Mouse (Mus musculus) heart, embryonic 10.5 days (tissue): ENCODE data around the gene Gm21983. TPM values are rescaled to one million over a fixed set of nuclear protein-coding genes. Genes with fewer than 3 reads are reported as not detected.

Source experiments
- DNase-seq: peaks from one replicate; pipeline ENCODE4 v3.0.0-alpha.2; 2017; ENCODE audit warnings: low spot score
- H3K27ac ChIP-seq: fragments of 300-500 bp; sonication (generic); 2 replicates; pipeline ENCODE4 v1.5.1; 2016; ENCODE audit warnings: mild to moderate bottlenecking
- H3K27me3 ChIP-seq: fragments of 300-500 bp; sonication (generic); 2 replicates; pipeline ENCODE4 v1.6.1; 2016; ENCODE audit warnings: mild to moderate bottlenecking; ENCODE audit not compliant: poor library complexity, insufficient read depth, severe bottlenecking
- H3K36me3 ChIP-seq: fragments of 300-500 bp; sonication (generic); 2 replicates; pipeline ENCODE4 v1.6.1; 2016; ENCODE audit warnings: mild to moderate bottlenecking, moderate library complexity
- H3K4me1 ChIP-seq: fragments of 300-500 bp; sonication (generic); 2 replicates; pipeline ENCODE4 v1.6.1; 2016; ENCODE audit warnings: mild to moderate bottlenecking
- H3K4me3 ChIP-seq: fragments of 300-500 bp; sonication (generic); 2 replicates; pipeline ENCODE4 v1.5.1; 2016; ENCODE audit warnings: mild to moderate bottlenecking, moderate library complexity
- H3K9me3 ChIP-seq: fragments of 300-500 bp; sonication (generic); 2 replicates; pipeline ENCODE4 v1.6.1; 2016; ENCODE audit warnings: mild to moderate bottlenecking, moderate library complexity
- WGBS: fragments of 180-500 bp; shearing (Covaris S2); methylation state at CpG from one replicate; pipeline ENCODE4 v1.1.7; 2016; 5-methylcytosine and 5-hydroxymethylcytosine counted together
- polyA plus RNA-seq: library from polyadenylated mRNA; unstranded; fragments of >200 nt; fragmentation: Nextera tagmentation; extraction: Ambion mirVana; gene quantifications from 2 replicates; pipeline ENCODE4 v1.2.1, GENCODE M21; 2016

The Gm21983 gene
- polyA plus RNA-seq, 1 experiment from 2014 or later: not detected

DNA sequence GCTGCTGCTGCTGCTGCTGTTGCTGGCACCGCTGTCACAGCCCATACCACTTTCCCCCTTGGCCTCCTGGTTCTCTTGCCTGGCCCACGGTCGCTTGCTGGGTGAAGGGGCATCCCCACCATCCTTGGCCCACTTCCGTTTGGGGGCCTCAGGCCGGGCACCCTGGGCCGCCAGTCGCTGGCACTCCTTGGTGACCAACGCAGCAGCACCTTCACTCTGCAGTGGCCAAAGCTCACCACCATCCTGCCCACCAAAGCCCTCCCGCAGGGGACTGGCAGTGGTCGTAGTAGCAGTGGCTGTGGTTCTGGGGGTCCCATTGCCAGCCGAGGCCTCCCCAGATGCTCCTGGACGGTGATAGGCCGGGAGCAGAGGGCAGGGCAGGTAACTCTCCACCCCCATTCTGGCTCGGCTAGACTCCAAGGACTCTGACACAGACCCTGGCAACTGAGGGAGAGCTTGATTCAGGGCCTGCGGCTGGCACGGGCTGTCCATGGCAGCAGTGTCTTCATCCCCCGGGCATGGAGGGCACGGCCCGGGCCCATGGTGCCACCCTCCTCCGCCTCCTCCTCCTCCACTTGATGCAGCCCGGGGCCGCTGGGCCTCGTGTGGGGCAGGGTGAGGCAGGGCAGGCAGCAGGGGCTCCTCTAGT is 15.8 kb downstream of the Gm21983 start:
- DNase-seq: no peak
- Histone ChIP-seq H3K27ac (peak overlapping the region; percentile 98), H3K27me3 (no peaks in the 10 kb centered on the region), H3K4me3 (peak overlapping the region; percentile 80), H3K4me1 (peaks cover 53% of the 10 kb centered on the region), H3K36me3 (peaks cover 46% of the 10 kb centered on the region), H3K9me3 (no peaks in the 10 kb centered on the region)
- WGBS: 75% methylated on average over 23 of the region's 23 CpGs

DNA sequence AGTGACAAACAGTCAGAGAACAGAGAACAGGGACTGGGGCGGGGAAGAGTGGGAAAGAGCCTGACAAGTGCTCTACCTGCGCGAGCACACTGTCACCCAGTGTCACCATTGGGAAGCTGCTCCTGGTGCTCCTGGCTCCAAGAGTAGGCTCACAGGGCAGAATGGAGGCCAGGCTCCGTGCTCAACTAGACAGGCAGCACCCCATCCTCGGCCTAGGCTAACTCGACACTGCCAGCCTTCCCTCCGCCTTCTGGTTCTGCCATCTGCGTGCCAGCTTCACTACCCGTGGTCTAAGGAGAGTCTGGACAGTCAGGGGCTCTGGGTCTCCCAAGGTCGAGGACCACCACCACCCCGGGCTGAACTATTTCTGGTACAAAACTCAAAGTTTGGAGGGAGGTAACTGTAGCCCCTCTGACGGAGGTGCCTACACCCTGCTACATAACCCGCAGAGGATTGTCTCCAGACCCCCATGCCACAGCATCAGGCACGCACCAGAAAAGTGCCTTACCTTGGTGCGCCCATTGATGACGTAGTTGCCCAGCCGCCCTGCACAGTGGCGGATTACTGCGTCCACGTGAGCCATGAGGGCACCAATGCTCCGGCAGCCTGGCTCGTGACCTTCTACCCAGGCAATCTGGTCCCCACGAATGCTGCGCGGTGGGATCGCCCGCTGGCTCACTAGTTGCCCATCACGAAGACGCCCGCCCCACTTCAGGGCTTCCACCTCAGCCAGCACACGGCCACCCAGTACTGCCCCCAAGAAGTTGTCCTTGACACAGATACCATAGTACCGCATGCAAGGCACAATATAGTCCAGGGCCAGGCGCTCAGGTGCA is 16.6 kb downstream of the Gm21983 start:
- WGBS: 73% methylated on average over 33 of the region's 33 CpGs
- Histone ChIP-seq H3K36me3 (peaks cover 52% of the 10 kb centered on the region), H3K27me3 (no peaks in the 10 kb centered on the region), H3K4me1 (peaks cover 57% of the 10 kb centered on the region), H3K9me3 (no peaks in the 10 kb centered on the region), H3K27ac (no peak overlapping the region), H3K4me3 (peak overlapping the region; percentile 80)
- no peak for DNase-seq

DNA sequence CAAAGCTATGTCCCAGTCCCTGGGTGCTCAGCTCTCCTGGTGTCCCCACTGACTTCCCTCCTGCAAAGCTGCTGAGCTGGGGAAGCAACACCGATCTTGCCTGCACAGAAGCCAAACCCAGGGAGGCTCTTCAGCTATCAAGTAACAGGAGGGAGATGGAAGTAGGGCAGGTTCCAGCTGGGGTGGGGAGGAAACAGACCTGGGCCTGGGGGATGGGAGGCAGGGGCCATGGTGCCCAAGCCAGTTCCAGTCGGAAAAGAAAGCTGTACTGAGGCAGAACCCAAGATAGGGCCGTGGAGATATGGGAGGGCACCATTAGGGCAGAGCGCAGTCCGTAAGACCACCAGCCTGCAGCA is 17.5 kb downstream of the Gm21983 start:
- H3K27ac ChIP-seq: no peak overlapping the region
- WGBS: 63% methylated on average over 5 of the region's 5 CpGs
- H3K9me3 ChIP-seq: no peaks in the 10 kb centered on the region
- H3K4me1 ChIP-seq: peaks cover 57% of the 10 kb centered on the region
- H3K4me3 ChIP-seq: peak overlapping the region; percentile 27; the same call in 1 of the 2 replicates
- no peak for DNase-seq
- H3K36me3 ChIP-seq: peaks cover 58% of the 10 kb centered on the region
- no peaks in the 10 kb centered on the region for H3K27me3 ChIP-seq

DNA sequence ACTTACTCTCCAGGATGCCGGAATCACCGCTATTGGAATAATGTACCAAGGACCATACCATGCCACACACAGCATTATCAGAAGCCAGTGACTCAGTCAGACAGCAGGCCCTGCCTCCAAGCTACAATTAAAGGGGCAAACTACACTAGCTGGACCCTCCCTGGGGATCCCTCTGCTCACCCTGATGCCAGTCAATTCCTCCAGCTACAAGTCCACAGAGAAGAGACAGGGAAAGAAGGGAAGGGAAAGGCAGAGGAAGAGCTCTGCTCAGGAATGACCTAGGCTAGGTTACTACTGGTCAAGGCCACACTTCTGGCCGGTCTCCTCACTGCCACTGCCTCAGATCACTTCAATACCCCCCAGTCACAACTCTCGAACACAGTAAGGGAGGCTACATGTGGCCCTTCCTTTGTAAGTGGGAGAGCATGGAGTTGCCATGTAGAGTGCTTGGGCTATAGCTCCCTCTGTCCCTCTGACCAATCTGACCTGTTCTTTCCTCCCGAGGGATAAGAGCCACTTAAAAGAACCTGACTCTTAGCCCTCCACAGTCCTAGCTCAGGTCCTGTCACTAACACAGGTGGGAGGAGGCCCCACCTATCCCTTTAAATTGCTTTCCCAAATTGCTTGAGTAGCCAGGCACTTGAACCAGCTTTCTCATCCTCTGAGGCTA is 18.0 kb downstream of the Gm21983 start:
- Histone ChIP-seq H3K4me3 (peak overlapping the region; percentile 27), H3K27me3 (no peaks in the 10 kb centered on the region), H3K9me3 (no peaks in the 10 kb centered on the region), H3K4me1 (peaks cover 56% of the 10 kb centered on the region), H3K36me3 (peaks cover 63% of the 10 kb centered on the region), H3K27ac (no peak overlapping the region)
- no peak for DNase-seq
- WGBS: 81% methylated on average over 5 of the region's 5 CpGs

DNA sequence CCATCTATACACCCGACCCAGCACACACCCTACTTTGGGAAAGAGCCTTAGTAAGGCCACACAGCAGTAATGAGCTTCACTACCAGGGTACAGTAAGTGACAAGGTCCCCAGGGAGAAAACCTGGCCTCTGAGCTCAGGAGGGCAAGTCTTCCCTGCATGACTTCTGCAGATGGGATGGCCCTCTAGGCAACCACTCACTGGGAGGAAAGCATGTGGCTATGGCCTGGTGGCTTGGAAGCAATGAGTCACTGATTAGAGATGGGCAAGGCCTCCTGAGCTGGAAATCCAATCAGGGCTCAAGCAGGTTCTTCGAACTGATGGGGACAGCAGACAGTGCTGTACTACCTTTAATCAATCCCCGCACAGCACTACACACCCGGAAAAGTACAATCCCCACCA is 19.1 kb downstream of the Gm21983 start:
- peaks cover 73% of the 10 kb centered on the region for H3K36me3 ChIP-seq
- DNase-seq: no peak
- H3K9me3 ChIP-seq: no peaks in the 10 kb centered on the region
- no peak overlapping the region for H3K27ac ChIP-seq
- H3K27me3 ChIP-seq: no peaks in the 10 kb centered on the region
- peaks cover 48% of the 10 kb centered on the region for H3K4me1 ChIP-seq
- 75% methylated on average over 4 of the region's 4 CpGs for WGBS
- no peak overlapping the region for H3K4me3 ChIP-seq

DNA sequence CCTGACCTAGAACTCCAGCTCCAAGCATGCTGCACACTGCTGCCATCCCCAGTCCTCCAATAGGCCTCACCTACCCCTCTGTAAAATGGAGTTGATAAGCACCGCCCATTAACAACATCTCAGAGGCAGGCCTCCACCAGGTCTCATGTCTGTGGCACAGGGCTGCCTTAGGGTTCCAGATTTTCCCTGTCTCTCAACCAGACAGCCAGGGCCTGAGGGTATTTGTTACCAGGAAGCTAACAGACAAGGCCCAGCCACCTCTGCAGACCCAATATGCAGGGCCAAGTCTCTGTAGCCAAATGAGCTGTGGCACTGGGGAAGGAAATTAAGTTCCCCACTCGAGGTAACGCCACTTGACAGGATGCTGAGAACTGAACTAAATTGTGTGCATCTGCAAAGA is 20.0 kb downstream of the Gm21983 start:
- Histone ChIP-seq H3K36me3 (peaks cover 73% of the 10 kb centered on the region), H3K27me3 (no peaks in the 10 kb centered on the region), H3K27ac (no peak overlapping the region), H3K9me3 (no peaks in the 10 kb centered on the region), H3K4me1 (peaks cover 48% of the 10 kb centered on the region), H3K4me3 (no peak overlapping the region)
- no peak for DNase-seq
- 92% methylated on average over 3 of the region's 3 CpGs for WGBS

DNA sequence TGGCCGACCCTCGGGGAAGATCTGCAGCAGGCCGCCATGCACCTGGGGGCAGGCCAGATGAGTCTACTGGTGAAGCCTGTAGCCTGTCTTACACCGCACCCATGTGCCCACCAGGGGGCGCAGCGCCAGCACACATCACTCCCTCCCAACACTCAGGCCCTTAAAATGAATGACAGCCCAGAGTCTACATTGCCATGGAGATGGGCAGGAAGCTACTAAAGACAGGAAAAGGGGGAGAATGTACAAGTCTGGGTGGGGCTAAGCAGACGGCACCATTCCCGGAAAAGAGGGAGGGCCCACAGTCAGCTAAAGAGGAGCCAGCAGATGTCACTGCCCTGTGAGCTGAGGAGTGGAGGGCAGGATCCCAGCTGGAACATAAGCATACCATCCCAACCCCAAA is 21.0 kb downstream of the Gm21983 start:
- H3K4me3 ChIP-seq: no peak overlapping the region
- no peak overlapping the region for H3K27ac ChIP-seq
- no peaks in the 10 kb centered on the region for H3K27me3 ChIP-seq
- H3K4me1 ChIP-seq: peaks cover 40% of the 10 kb centered on the region
- no peaks in the 10 kb centered on the region for H3K9me3 ChIP-seq
- DNase-seq: peak; percentile 92
- WGBS: 17% methylated on average over 8 of the region's 8 CpGs
- H3K36me3 ChIP-seq: peaks cover 71% of the 10 kb centered on the region

DNA sequence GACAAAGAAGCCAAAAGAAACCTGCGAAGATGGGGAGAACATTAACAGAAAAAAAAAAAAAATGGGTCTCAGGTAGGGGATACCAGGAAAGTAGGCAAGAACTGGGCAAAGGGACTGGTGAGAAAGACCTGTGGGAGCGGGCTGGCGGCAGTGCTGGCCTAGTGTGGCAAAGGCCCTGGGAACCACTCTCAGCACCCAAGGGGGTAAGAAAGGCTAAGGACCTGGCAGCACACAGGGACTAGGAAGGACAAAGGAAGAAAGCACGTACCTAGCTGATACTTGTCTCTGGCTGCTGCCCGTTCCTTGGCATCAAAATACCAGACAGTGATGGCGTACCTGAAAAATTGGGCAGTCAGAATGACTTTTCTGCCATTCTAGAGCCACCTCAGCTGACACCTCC is 21.6 kb downstream of the Gm21983 start:
- H3K27ac ChIP-seq: no peak overlapping the region
- peaks cover 34% of the 10 kb centered on the region for H3K4me1 ChIP-seq
- H3K36me3 ChIP-seq: peaks cover 65% of the 10 kb centered on the region
- no peak for DNase-seq
- H3K4me3 ChIP-seq: no peak overlapping the region
- no peaks in the 10 kb centered on the region for H3K9me3 ChIP-seq
- WGBS: 97% methylated on average over 6 of the region's 6 CpGs
- no peaks in the 10 kb centered on the region for H3K27me3 ChIP-seq

DNA sequence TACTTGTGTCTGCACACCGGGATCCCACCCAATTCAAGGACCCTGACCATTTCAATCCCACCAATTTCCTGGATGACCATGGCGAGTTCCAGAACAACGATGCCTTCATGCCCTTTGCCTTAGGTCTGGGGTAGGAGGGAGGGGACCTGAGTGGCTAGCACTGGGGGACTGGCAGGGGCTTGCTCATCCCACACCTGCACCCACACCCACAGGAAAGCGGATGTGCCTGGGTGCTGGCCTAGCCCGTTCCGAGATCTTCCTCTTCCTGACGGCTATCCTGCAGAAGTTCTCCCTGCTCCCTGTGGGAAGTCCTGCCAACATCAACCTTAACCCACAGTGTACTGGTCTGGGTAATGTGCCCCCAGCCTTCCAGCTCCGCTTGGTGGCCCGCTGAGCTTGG is 22.7 kb downstream of the Gm21983 start:
- Histone ChIP-seq H3K4me3 (no peak overlapping the region), H3K27me3 (no peaks in the 10 kb centered on the region), H3K4me1 (peaks cover 26% of the 10 kb centered on the region), H3K9me3 (no peaks in the 10 kb centered on the region; the same call in 1 of the 2 replicates), H3K36me3 (peaks cover 54% of the 10 kb centered on the region), H3K27ac (no peak overlapping the region)
- DNase-seq: no peak
- WGBS: 93% methylated on average over 9 of the region's 9 CpGs

DNA sequence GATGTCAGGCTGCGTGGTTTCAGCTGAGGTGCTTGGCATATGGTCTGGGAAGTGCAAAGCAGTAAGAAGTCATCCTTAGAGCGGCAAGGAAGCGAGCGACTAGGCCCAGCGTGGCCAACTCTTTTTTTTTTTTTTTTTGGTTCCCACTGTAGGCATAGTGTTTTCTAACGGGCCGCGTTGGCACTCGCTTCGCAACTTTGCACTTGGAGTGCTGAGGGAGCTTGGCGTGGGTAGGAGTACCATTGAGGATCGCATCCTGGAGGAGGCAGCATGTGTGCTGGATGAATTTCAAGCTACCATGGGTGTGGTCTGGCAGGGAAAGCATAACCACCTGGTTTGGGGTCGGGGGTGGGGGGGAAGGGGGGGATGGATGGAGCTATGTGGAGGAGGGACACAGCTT is 24.9 kb downstream of the Gm21983 start:
- H3K4me1 ChIP-seq: peaks cover 12% of the 10 kb centered on the region
- no peak for DNase-seq
- WGBS: 76% methylated on average over 13 of the region's 13 CpGs
- H3K9me3 ChIP-seq: no peaks in the 10 kb centered on the region; the same call in 1 of the 2 replicates
- no peak overlapping the region for H3K4me3 ChIP-seq
- H3K27me3 ChIP-seq: no peaks in the 10 kb centered on the region
- peaks cover 36% of the 10 kb centered on the region for H3K36me3 ChIP-seq
- no peak overlapping the region for H3K27ac ChIP-seq

DNA sequence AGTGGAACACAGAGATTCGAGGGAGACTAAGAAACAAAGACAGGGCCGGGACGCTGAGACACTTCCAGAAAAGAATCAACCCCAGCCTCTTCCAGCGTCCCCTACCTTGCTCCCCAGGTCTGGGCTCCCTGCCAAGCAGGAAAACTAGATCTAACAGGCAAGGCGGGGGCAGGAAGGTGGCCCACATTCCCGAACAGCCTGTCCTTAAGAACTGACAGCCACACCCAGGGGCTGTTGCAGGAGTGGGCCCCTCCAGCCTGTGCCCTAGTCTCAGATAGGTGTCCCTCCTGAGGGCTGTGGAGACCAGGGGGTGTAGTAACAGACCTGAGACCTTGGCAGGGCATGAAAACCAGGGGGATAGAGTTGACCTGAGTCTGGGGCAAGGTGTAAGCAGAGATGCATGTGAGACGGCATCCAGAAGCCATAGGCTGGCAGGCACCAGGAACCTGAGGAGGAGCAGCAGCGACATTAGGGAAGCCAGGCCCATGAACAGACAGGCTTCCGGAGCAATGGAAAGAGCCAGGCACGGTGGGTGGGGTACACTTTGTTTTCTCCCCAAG is 27.6 kb downstream of the Gm21983 start, which contains the start of gene Cyp2t4:
Gene Cyp2t4 (plus strand): TSS at position 510 of the 560 bp plus-strand sequence.
- Histone ChIP-seq H3K36me3 (peaks cover 17% of the 10 kb centered on the region), H3K9me3 (no peaks in the 10 kb centered on the region; the same call in 1 of the 2 replicates), H3K4me1 (peaks cover 4% of the 10 kb centered on the region; the same call in 1 of the 2 replicates), H3K27ac (no peak within 1 kb of the TSS), H3K4me3 (no peak within 1 kb of the TSS), H3K27me3 (no peaks in the 10 kb centered on the region)
- WGBS: 79% methylated on average over 10 of the region's 10 CpGs
- DNase-seq: no peak

DNA sequence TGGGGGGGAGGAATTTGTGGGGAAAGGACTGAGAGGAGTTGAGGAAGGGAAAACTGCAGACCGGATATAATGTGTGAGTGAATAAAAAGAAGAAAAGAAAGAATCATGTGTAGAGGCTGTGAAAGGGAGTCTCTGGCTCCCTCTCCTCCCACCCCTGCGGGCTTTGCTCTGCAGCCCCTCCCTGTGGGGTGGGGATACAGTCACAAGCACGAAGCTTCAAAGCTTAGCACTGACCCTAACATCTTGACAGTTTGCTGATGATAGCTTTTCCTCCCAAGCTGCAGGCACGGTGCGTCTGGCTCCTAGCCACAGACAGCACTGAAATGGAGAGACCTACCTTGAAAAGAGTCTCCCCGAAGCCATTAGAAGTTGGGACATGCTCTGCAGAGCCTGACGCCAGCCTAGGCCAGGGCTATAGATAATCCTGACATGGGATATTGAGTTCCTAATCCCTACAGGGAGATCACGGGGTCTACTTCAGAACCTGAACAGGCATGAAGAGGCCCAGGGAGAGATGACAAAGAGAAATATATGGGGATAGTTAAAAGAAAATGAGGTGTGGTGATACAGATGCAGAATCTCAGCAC is 44.4 kb downstream of the Gm21983 start:
- H3K4me3 ChIP-seq: no peak overlapping the region
- 53% methylated on average over 8 of the region's 8 CpGs for WGBS
- no peaks in the 10 kb centered on the region for H3K27me3 ChIP-seq
- no peaks in the 10 kb centered on the region for H3K4me1 ChIP-seq
- DNase-seq: no peak
- 0 out of 2 replicates have a peak, but pooled peaks cover 3% of the 10 kb centered on the region for H3K9me3 ChIP-seq
- no peaks in the 10 kb centered on the region for H3K36me3 ChIP-seq
- no peak overlapping the region for H3K27ac ChIP-seq
